Mouse (Mus musculus): ENCODE measurements around the gene Dand5.

The Dand5 gene

DNA sequence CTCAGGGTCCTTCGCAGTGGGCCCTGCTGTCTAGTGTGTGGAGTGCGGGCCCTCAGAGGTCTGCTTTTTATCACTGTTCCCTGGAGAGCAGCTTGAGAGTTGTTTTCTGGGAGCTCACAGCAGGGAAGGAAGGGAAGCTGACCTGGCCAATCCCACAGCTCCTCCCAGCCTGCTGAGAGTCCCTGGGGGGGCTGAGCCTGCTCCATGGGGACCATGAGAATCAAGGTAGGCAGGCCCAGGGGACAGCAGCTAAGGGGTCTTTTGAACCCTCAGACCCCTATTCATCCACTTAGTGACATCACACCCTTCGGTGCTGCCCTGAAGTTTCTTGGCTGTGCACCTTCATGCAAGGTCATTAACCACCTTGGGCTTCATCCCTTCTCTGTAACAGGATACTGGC, at the start of gene Dand5:
TSS of gene Dand5 (minus strand) at position 101 of the 400 bp plus-strand sequence.
- no peak for DNase-seq (ENCODE audit: low spot score)

DNA sequence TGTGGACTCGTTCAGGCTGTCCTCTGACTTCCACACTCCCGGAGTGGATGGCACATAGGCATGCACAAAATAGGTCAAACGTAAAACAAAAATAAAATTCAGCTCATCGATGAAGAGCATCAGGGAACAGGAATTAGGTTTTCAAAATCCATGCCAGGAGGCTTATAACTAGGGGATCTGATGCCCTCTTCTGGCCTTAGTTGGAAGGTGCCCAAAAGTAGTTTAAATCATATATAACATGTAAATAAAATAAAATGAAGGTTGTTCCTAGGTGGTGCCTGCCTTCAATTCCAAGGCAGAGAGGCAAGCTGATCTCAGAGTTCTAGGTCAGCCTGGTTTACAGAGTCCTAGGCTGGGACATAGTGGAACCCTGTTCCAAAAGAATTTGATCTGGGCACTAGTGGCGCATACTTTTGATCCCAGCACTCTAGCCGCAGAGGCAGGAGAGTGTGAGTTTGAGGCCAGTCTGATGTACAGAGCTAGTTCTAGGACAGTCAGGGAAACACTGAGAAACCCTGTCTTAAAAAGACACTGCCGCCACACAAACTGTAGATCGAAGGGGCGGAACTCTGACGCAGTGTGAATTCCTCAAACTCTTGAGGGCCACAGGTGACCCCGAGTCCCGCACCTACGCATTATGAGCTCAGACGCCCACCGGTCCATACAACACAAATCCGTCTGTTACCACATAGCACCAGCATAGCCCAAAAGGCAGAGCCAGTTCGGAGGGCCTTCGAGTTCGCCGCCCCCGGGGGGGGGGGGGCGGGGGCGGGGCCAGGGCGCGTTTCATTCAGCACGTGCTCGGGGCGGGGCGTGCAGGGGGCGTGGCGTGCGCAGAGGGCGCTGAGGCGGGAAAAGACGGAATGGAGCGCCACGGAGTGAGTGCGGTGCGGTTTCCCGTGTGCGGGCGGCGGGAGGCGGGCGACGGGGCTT, 49.0 kb upstream of the Dand5 start, which contains the start of gene Syce2:
TSS of gene Syce2 (plus strand) at position 736 of the 933 bp plus-strand sequence.
- DNase-seq (ENCODE audit: low spot score) = peak; percentile 76

DNA sequence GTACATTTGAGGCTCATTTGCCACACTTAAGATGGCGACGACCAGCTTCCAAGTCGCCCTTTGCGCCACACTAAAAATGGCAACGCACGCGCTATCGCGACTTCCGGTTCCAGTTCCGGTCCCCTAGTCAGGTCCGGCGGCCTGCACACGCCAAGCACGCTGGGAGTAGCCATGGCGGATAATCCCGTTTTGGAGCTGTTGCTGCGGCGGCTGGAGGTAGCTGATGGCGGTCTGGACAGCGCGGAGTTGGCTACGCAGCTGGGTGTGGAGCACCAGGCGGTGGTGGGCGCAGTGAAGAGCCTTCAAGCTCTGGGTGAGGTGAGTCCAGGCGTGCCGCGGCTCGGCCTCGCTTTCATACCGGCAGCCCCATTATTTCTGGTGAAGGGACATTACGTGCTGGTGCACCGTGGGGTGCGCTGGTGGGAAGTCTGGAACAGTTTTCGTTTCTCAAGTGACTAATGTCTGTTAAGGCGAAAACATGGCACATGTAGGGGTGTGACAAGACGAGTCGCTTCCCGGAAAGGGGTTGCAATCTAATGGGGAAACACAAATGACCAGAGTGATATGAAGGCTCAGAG, 34.3 kb upstream of the Dand5 start, which contains the start of gene Farsa:
TSS of gene Farsa (plus strand) at position 126 of the 578 bp plus-strand sequence.
- peak; percentile 99 for DNase-seq (ENCODE audit: low spot score)

DNA sequence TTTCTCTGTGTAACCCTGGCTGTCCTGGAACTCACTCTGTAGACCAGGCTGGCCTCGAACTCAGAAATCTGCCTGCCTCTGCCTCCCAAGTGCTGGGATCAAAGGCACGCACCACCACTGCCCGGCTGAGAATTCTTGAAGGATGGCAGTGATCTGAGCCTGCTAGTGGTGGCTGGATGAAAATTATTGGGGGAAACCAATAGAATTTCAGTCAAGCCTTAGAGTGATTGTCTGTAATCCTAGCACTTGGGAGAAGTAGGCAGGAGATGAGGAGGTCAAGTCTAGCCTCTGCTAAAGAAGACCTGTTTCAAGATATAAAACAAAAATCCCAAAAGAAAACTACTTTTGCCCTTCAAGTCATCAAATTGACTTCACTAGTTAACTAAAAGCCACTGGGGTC, 33.8 kb upstream of the Dand5 start:
- DNase-seq (ENCODE audit: low spot score) = no peak

DNA sequence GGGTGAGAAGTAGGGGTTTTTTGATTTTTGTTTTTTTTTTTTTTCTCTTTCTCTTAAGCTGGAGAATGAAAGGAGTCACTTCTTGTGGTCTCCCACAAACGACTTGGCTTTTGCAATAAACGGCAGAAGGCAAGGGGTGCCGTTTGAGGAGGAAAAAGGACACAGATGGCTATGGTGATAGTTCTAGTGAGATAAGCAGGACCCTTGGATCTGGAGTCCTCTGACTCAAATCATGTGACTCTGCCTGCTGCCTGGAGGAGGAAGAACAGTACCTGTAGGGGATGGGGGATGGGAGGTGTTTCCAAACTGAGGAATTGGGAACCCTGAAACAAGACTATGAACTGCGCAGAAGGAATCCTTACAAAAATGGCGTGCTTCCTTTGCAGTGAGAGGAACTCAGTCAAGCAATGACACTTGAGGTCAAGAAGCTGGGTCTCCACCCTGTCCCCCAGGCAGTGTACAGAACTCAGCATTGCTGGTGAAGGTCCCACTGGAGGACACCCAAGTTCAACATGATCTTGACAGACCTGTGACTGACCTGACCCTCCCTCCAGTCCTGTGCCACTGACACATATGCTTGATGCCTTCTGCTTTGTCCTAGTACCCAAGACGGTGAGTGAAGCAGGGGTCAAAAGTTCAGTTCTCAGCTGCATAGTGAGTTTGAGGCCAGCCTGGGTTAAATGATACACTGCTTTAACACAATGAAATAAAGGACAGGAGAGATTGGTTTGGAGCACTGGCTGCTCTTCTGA, 25.2 kb upstream of the Dand5 start:
- DNase-seq (ENCODE audit: low spot score) = no peak

DNA sequence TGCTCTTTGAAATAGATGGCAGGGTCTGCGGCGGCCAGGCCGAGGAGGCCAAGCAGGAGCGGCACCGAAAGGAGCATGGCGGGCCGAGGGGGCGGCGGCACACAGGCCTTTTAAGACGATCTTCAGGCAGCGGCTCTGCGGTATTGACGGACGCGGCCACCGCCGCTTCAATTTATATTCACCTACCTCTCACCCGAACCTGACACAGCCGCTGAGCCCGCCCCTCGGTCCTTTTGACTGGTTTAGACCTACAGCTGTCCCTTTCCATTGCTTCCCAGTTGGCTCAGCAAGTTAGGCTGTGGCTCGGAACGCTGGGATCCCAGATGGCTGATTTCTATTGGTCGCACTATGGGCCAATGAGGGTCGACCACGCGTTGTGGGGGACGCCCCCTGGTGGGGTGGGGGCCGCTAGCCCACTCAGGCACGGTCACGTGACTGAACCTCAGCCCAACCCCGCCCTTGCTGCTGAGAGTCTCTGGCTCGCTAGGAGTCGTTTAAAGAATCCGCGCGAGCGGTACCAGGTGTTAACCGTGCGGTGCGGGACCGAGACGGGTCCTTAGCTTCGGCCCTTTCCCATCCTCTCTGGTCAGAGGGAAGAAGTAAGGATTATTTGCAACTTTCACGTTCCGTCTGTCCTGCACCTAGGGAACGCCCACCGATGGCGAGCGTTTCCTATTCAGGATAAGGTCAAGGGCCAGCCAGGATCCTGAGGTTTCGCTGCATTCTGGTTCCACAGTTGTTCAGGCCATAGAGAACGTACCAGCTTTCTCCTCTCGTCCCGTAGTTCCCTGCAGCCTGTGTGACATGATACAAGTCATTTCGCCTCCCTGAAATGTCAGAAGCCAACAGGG, 24.3 kb upstream of the Dand5 start, which contains the start of gene Calr:
TSS of gene Calr (minus strand) at position 213 of the 851 bp plus-strand sequence.
- peak; percentile 100 for DNase-seq (ENCODE audit: low spot score)

DNA sequence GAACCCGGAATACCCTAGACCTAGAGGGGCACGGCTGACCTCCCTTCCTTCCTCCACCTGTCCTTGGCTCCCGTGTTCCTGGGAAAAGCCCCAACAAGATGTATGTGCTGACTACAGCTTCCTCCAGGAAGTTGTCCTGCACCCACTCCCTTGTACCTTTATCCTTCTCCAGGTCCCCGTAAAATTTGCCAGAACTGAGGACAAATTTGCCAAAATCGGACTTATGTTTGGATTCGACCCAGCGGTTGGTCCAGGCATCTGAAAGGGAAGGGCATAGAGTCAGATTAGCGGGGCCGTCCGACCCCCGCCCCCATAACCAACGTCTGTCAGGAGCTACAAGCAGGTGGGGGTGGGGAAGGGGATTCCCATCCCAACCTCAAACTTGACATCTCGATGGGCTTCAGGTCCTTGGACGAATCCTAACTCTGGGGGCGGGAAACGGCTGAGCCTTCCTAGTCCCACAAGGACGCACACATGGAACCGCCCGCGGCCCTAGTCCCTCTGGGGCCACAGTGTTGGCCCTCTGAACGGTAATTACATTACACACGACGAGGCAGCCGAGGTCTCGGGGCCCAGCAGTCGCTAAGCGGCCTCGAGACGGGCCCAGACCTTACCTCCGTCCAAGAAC, 23.6 kb upstream of the Dand5 start:
- DNase-seq (ENCODE audit: low spot score) = no peak

DNA sequence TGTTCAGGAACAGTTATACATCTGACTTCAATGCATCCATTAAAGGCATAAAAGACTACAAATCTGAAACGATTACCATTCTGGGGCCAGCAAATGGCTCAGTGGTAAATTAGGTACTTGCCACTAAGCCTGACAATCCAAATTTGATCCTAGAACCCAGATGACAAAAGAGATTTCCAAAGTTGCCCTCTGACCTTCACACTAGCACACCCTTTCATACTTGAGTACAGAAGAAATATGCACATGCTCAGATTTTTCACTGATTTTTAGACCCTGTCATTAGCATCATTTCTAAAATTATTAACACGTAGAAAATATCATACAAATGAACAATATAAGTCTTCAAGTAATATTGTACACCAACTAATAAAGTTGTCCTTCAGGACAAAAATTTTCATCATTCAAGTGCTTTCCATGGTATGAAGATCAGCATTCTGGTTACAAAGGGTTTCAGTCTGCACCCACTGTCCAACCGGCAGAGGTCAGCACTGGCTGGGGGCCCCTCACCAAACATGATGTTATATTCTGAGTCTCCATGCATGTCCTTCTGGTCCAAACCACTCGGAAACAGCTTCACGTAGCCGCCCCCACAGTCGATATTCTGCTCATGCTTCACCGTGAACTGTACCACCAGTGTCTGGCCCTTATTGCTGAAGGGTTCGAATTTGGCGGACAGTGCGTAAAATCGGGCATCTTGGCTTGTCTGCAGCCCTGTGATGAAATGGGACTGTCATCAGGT, 22.9 kb upstream of the Dand5 start:
- peak; percentile 58 for DNase-seq (ENCODE audit: low spot score)

DNA sequence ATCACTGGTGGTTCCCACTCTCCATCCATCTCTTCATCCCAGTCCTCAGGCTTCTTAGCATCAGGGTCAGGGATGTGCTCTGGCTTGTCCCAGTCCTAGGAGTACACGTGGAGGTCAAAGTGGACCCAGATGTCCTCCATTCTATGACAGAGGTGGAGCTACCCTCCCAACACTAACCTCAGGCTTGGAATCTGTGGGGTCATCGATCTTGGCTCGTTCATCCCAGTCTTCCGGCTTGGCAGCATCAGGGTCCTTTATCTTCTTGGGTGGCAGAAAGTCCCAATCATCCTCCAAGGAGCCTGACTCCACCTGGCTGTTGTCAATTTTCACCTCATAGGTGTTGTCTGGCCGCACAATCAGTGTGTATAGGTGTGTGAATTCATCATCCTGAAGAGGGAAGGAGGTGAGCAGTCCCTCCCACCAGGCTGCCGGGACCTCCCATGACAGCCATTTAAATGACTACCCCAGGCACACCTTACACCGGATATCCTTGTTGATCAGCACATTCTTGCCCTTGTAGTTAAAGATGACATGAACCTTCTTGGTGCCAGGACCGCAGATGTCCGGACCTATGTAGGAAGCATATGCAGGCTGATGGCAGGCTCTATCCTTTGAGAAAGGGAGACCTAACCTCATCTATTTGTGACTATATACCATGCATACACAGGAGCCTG, 21.9 kb upstream of the Dand5 start:
- DNase-seq (ENCODE audit: low spot score) = no peak

DNA sequence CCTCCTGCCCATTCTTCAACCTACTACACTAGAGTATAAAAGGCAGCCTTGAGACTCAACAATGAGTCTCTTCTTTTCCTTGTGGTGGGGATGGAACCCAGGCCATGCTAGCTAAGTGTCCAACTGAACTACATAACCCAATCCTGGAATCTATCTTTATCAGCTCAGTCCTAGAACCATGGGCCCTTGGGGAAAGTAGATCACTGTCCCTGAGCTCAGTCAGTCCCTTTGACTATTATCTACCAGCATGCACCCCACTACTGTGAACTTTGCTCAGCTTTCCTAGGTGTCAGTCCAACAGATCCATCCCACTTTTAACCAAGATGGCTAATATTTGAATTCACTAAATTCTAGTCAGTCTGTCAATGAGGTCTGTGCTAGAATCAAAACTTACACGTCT, 18.9 kb upstream of the Dand5 start:
- DNase-seq (ENCODE audit: low spot score) = no peak

DNA sequence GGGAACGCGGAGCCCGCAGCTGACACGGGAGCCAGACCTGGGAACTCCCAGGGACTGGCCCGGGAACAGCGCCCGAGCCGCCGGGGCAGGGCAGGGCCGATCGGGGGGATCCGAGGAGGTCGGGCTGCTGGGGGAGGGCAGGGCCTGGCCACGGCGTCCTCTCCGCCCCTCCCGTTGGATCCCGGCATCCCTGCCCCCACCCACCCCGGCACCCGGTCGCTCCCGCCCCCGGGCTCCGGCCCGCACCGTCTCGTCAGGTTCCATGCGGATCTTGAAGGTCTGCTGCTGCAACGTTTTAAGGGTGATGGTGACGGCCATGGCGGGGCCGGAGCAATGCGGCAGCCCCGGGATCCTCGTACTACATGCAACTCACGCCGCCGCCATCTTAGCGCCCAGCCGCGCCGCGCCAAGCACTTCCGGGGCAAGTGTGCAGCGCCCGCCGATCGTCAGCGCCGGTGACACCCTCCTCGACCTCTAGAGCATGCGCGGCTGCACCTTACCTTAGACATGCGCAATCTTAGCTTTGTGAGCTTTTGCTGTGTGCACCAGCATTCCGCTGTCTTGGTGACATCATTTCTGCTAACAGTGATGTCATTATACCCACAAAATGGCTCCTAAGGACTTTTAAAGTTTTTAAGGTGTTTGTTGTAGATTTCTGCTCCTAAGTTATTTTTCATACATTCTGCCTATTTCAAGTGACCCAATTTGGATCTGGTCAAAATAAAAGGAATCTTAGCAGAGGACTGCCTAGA, 17.8 kb upstream of the Dand5 start, which contains the start of gene Rad23a:
TSS of gene Rad23a (minus strand) at position 418 of the 752 bp plus-strand sequence.
- peak; percentile 99 for DNase-seq (ENCODE audit: low spot score)

DNA sequence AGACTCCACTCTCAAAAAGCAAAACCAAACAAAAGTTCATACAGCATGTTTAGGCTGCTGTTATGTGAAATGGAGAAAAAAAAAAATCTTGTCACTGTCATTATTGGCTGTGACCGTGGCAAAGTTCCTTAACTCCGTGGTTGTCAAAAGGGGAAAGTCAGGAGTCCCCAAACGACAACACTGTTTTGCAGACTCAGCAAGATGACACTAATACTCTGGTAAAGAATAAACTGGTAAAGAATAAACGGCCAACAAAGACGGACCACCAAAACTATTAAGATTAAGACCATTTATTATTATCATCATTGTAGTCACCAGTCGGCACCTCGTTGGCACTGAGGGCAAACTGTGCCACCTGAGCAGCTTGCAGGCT, 17.2 kb upstream of the Dand5 start:
- DNase-seq (ENCODE audit: low spot score) = no peak

DNA sequence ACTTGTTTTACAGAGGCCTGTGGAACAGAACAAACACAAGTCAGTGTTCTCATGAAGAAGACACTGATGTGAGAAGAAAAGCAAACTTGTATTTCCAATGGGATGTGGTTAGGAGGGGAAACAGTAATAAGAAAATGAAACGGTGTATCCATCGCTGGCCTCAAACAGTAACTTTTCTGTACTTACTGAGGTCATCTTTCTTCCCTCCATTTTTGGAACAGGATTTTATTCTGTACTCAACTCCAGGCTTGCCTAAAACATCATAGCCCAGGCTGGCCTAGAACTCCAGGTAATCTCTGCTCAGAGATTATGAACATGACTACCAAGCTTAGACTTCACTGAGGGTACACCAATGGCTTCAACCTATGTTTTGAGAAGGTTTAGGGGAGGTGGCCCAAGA, 16.8 kb upstream of the Dand5 start:
- no peak for DNase-seq (ENCODE audit: low spot score)

DNA sequence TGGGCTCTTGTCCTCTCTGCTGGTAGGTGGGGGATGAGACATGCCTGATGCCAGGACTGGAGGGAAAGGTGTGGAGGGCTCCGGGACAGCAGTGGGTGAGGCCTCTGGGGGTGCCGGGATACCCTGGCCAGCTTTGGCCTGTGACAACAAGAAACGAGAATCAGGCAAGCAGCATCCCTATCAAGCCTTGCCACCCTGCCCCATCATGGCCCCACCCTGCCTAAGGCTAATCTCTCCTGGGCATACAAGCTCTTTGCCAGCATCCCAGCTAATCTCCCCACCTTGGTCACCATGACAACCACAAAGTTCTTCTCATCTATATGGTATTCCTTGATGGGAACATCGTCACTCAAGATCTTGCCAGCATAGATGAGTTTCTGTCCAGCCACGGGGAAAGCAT, 15.9 kb upstream of the Dand5 start:
- DNase-seq (ENCODE audit: low spot score) = no peak

DNA sequence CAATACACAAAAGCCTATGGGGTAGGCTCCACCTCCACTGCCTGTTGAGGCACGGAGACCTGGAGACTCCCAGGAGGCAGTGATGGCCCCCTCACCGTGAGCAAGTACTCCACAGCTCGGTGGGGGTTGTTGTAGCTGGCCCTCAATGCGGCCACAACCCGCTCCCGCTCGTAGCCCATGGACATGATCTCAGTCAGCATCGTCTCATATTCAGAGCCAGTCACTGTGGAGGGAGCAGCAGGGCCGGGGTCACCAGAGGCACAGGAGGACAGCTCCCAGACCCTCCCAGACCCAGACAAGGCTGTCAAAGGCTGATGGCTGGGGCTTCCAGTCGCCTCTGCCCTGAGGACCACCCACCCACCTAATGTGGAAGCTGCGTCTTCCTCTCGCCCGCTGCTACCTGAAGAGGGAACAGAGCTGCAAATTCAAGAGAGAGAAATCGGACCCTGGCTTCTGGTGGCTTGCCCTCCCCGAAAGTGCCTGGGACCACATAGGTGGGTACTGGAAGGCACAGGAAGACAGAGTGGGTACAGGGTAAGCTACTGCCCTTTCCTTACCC, 15.4 kb upstream of the Dand5 start:
- no peak for DNase-seq (ENCODE audit: low spot score)

DNA sequence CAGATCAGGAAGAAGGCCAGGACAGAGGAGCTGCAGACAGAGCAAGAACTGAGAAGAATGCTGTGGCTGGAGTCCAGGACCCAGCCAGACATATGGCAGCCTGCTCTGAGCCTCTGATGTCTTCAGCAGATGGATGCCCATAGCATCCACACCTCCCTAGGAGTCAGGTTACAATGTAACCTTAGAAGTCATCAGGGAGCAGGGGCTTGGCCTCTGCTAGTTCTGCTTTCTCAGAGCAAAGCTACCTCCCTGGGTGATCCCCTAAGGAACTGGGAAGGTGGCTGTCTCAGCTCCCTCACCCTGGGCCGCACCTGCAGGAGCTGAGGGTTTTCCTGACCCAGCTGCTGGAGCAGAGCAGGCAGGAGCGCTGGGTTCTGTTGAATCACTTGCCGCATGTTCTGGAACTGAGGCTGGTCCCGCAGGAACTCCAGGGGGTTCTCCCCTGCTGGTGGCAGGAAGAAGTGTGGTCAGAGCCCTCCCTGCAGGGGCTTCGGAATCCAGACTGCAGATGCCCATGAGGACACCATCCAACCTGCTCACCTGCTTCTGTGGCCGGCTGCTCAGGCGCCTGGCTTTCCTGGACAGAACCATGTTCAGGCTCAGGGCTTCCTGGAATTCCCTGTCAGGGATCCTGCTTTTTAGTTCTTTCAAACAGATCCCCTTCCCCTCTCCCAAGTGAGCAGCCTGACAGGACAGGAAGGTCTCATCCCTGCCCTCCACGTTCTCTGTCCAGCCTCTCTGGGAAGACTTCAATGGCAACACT, 14.7 kb upstream of the Dand5 start:
- DNase-seq (ENCODE audit: low spot score) = peak; percentile 81

DNA sequence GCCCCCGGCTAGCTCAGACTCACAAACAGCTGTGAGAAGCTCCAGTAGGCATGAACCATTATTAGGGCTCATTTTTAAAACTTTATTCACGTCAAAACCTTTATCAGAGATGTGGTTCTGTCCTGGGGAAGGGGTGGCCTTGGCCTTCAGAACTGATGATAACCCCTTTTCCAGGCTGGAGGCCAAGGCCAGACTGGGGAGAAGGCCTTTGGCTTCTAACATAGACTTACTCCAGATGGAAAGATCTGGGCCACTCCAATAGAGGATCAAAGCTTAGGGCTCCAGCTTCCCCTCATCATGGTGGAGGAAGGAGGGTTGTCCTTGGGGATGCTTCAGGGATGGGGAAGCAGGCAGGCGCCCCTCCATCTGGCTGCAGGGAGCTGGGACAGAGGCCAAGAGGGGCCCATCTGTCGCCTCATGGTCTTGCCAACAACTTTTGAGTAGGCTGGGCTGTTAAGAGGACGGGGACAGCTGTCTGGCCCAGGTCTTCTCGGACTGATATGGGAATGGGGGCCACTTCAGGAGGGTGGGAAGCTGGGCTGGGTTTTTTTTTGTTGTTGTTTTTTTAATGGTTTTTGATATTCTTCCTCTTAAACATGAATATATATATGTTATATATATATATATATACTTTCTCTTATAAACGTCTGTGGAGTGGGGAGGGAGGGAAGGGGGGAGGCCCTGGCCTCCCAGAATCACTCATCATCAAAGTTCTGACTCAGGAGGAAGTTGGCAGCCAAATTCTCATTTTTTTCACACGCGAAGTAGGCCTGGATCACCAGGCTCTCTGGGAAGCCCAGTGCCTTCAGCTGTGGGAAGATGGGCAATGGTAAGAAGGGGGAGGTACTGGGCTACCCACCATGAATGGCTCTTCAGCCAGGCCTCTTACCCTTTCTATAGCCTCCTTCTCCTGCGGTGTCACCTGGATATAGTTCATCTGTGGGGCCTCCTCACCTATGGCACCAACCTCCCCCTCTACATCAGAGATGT, 12.5 kb upstream of the Dand5 start:
- DNase-seq (ENCODE audit: low spot score) = no peak

Data from embryo, embryonic 10 days (tissue).